Comparison of ENCODE assay signal across 25 mouse cellular contexts in genomic region chr15:25387572-25387971, GRCm38 (mm10). TPM values are rescaled to one million over a fixed set of nuclear protein-coding genes. Genes with fewer than 3 reads are reported as not detected.
A peak's percentile ranks its signal among the peaks of the same experiment; 100 is the strongest.
DNase-seq lines count a peak whose midpoint lies in the region; ATAC-seq lines count a peak whose summit lies in the region.
"Had no signal": no experiment of that assay in that cellular context is flagged by ENCODE, and none has a peak within 500 bp of the region (broad histone marks: within the 10 kb centered on the region; RNA-seq: fewer than 3 reads in every experiment).

No protein-coding gene starts in this region.

- H3K27ac ChIP-seq in forebrain, embryonic 14.5 days (ENCODE audit: low read depth, low read length) = no peak overlapping the region
- no peak overlapping the region for H3K27ac ChIP-seq in forebrain, embryonic 10.5 days
- no peak overlapping the region for H3K27ac ChIP-seq in midbrain, embryonic 13.5 days
- no peak overlapping the region for H3K27ac ChIP-seq in midbrain, embryonic 16.5 days (ENCODE audit: low read length)
- H3K27ac ChIP-seq in hindbrain, embryonic 12.5 days = no peak overlapping the region
- H3K27ac ChIP-seq in midbrain, embryonic 15.5 days = no peak overlapping the region
- H3K27ac ChIP-seq: limb, embryonic 12.5 days; liver, embryonic 12.5 days had no signal

- WGBS in forebrain, embryonic 14.5 days = 78% methylated on average over 6 of the region's 6 CpGs
- 87% methylated on average over 6 of the region's 6 CpGs for WGBS in forebrain, embryonic 10.5 days
- WGBS in midbrain, embryonic 13.5 days = 62% methylated on average over 6 of the region's 6 CpGs
- 49% methylated on average over 6 of the region's 6 CpGs for WGBS in midbrain, embryonic 16.5 days
- 71% methylated on average over 6 of the region's 6 CpGs for WGBS in hindbrain, embryonic 12.5 days
- WGBS in midbrain, embryonic 15.5 days = 57% methylated on average over 6 of the region's 6 CpGs

- no peak overlapping the region for H3K9ac ChIP-seq in forebrain, embryonic 14.5 days (ENCODE audit: low read length)
- H3K9ac ChIP-seq in midbrain, embryonic 13.5 days (replicated peaks) = no peak overlapping the region
- H3K9ac ChIP-seq in midbrain, embryonic 16.5 days (ENCODE audit: low read depth, low read length) = no peak overlapping the region
- H3K9ac ChIP-seq in hindbrain, embryonic 12.5 days = no peak overlapping the region
- H3K9ac ChIP-seq in midbrain, embryonic 15.5 days = no peak overlapping the region
- H3K9ac ChIP-seq: limb, embryonic 12.5 days; liver, embryonic 12.5 days had no signal

- H3K4me1 ChIP-seq in forebrain, embryonic 14.5 days (ENCODE audit: control insufficient read depth, insufficient read depth, low read length) = peaks cover 12% of the 10 kb centered on the region
- no peaks in the 10 kb centered on the region for H3K4me1 ChIP-seq in forebrain, embryonic 10.5 days
- peaks cover 74% of the 10 kb centered on the region for H3K4me1 ChIP-seq in midbrain, embryonic 13.5 days (replicated peaks)
- H3K4me1 ChIP-seq in midbrain, embryonic 16.5 days (ENCODE audit: control insufficient read depth, insufficient read depth, low read length) = peaks cover 55% of the 10 kb centered on the region
- peaks cover 15% of the 10 kb centered on the region for H3K4me1 ChIP-seq in hindbrain, embryonic 12.5 days
- peaks cover 57% of the 10 kb centered on the region for H3K4me1 ChIP-seq in midbrain, embryonic 15.5 days
- H3K4me1 ChIP-seq: limb, embryonic 12.5 days had no signal

- peak; percentile 38 for DNase-seq in forebrain, embryonic 14.5 days (ENCODE audit: low spot score)
- no peak for DNase-seq in forebrain, embryonic 10.5 days (ENCODE audit: extremely low spot score, low spot score)
- DNase-seq in kidney, adult 9 months = no peak
- DNase-seq: adrenal gland, postnatal 10 days; B cell, adult 2 months; cerebellum, adult 8-10 months; cerebellum, postnatal 36 days; gastrocnemius, postnatal 36 days; heart, postnatal 4 days; kidney, adult 2 months; kidney, postnatal 10 days; lung, adult 18-20 months; lung, postnatal 10 days; thymus, adult 18-20 months; thymus, postnatal 4 days had no signal

- no peak overlapping the region for H3K4me2 ChIP-seq in forebrain, embryonic 14.5 days (ENCODE audit: low read length)
- no peak overlapping the region for H3K4me2 ChIP-seq in midbrain, embryonic 13.5 days (replicated peaks)
- H3K4me2 ChIP-seq in midbrain, embryonic 16.5 days (ENCODE audit: low read length) = no peak overlapping the region
- H3K4me2 ChIP-seq in hindbrain, embryonic 12.5 days (replicated peaks) = no peak overlapping the region
- H3K4me2 ChIP-seq in midbrain, embryonic 15.5 days = no peak overlapping the region
- H3K4me2 ChIP-seq: limb, embryonic 12.5 days; liver, embryonic 12.5 days had no signal

- no peak for ATAC-seq in forebrain, embryonic 14.5 days
- ATAC-seq in midbrain, embryonic 13.5 days = peak; percentile 37
- no peak for ATAC-seq in midbrain, embryonic 16.5 days
- 0 out of 2 replicates have a peak, but pooled peaks have one; percentile 10 for ATAC-seq in hindbrain, embryonic 12.5 days (ENCODE audit: low FRiP score)
- ATAC-seq in midbrain, embryonic 15.5 days (replicated peaks) = peak; percentile 41; the same call in 1 of the 2 replicates
- ATAC-seq: activated CD4-positive, CD25-positive, alpha-beta regulatory T cell, adult 4 months; liver, embryonic 12.5 days; Patski had no signal

- H3K4me3 ChIP-seq in forebrain, embryonic 14.5 days (ENCODE audit: low read depth, low read length) = no peak overlapping the region
- no peak overlapping the region for H3K4me3 ChIP-seq in forebrain, embryonic 10.5 days
- no peak overlapping the region for H3K4me3 ChIP-seq in midbrain, embryonic 13.5 days (replicated peaks)
- no peak overlapping the region for H3K4me3 ChIP-seq in midbrain, embryonic 16.5 days (ENCODE audit: low read depth, low read length)
- no peak overlapping the region for H3K4me3 ChIP-seq in hindbrain, embryonic 12.5 days
- H3K4me3 ChIP-seq in midbrain, embryonic 15.5 days = no peak overlapping the region
- H3K4me3 ChIP-seq: limb, embryonic 12.5 days; liver, embryonic 12.5 days had no signal

- H3K9me3 ChIP-seq in forebrain, embryonic 14.5 days (replicated peaks; ENCODE audit: control insufficient read depth, low read length) = no peaks in the 10 kb centered on the region
- 0 out of 2 replicates have a peak, but pooled peaks cover 7% of the 10 kb centered on the region for H3K9me3 ChIP-seq in forebrain, embryonic 10.5 days
- H3K9me3 ChIP-seq in midbrain, embryonic 13.5 days = no peaks in the 10 kb centered on the region
- no peaks in the 10 kb centered on the region for H3K9me3 ChIP-seq in midbrain, embryonic 16.5 days (replicated peaks; ENCODE audit: control insufficient read depth, low read length, poor library complexity, severe bottlenecking)
- no peaks in the 10 kb centered on the region for H3K9me3 ChIP-seq in hindbrain, embryonic 12.5 days (replicated peaks)
- no peaks in the 10 kb centered on the region for H3K9me3 ChIP-seq in midbrain, embryonic 15.5 days
- H3K9me3 ChIP-seq: limb, embryonic 12.5 days; liver, embryonic 12.5 days had no signal

- H3K27me3 ChIP-seq in forebrain, embryonic 14.5 days (replicated peaks; ENCODE audit: control insufficient read depth, insufficient read depth, low read length) = no peaks in the 10 kb centered on the region
- no peaks in the 10 kb centered on the region for H3K27me3 ChIP-seq in forebrain, embryonic 10.5 days (ENCODE audit: poor library complexity, severe bottlenecking)
- H3K27me3 ChIP-seq in midbrain, embryonic 13.5 days = no peaks in the 10 kb centered on the region
- H3K27me3 ChIP-seq in midbrain, embryonic 16.5 days (ENCODE audit: control insufficient read depth, insufficient read depth, low read depth, low read length) = no peaks in the 10 kb centered on the region
- H3K27me3 ChIP-seq in hindbrain, embryonic 12.5 days = no peaks in the 10 kb centered on the region
- no peaks in the 10 kb centered on the region for H3K27me3 ChIP-seq in midbrain, embryonic 15.5 days (replicated peaks)
- H3K27me3 ChIP-seq: CH12.LX; limb, embryonic 12.5 days; liver, embryonic 12.5 days; Patski had no signal

- peaks cover 48% of the 10 kb centered on the region for H3K36me3 ChIP-seq in forebrain, embryonic 14.5 days (ENCODE audit: control insufficient read depth, insufficient read depth, low read length)
- peaks cover 98% of the 10 kb centered on the region for H3K36me3 ChIP-seq in forebrain, embryonic 10.5 days (replicated peaks)
- H3K36me3 ChIP-seq in midbrain, embryonic 13.5 days = peaks cover 61% of the 10 kb centered on the region
- H3K36me3 ChIP-seq in midbrain, embryonic 16.5 days (ENCODE audit: control insufficient read depth, insufficient read depth, low read length) = peaks cover 11% of the 10 kb centered on the region
- H3K36me3 ChIP-seq in hindbrain, embryonic 12.5 days = peaks cover 48% of the 10 kb centered on the region
- peaks cover 10% of the 10 kb centered on the region; the same call in 1 of the 2 replicates for H3K36me3 ChIP-seq in midbrain, embryonic 15.5 days (replicated peaks)
- H3K36me3 ChIP-seq: G1E; liver, embryonic 12.5 days had no signal

RNA-seq across cellular contexts. Expression of gene Basp1, which starts 26.0 kb away (rescaled TPM):
- polyA plus RNA-seq in forebrain, embryonic 14.5 days (2014; fragmentation: Nextera tagmentation; extraction: Ambion mirVana) = 154 and 164 TPM in 2 replicates
- polyA plus RNA-seq in forebrain, embryonic 10.5 days (2016; fragmentation: Nextera tagmentation; extraction: Ambion mirVana) = 30.6 and 35.0 TPM in 2 replicates
- 205 and 211 TPM in 2 replicates for polyA plus RNA-seq in midbrain, embryonic 13.5 days (2015; fragmentation: Nextera tagmentation; extraction: Ambion mirVana)
- polyA plus RNA-seq in midbrain, embryonic 16.5 days (2015; fragmentation: Nextera tagmentation; extraction: Ambion mirVana) = 213 and 240 TPM in 2 replicates
- polyA plus RNA-seq in hindbrain, embryonic 12.5 days (2016; fragmentation: Nextera tagmentation; extraction: Ambion mirVana) = 381 and 469 TPM in 2 replicates
- 375 and 400 TPM in 2 replicates for polyA plus RNA-seq in midbrain, embryonic 15.5 days (2015; fragmentation: Nextera tagmentation; extraction: Ambion mirVana)
- polyA plus RNA-seq: activated CD4-positive, CD25-positive, alpha-beta regulatory T cell, adult 4 months; G1E had no signal

Comparison
In these comparisons a context has a peak if more than half of its experiments do, and no peak if none do; other contexts are left out.
1. ATAC-seq: peak in midbrain, embryonic 13.5 days (single experiment), hindbrain, embryonic 12.5 days (single experiment) and midbrain, embryonic 15.5 days (single experiment); none in forebrain, embryonic 14.5 days (single experiment) and midbrain, embryonic 16.5 days (single experiment).